Mouse (Mus musculus) lung, postnatal 0 days (tissue): ENCODE results near the gene Elp5. TPM values are rescaled to one million over a fixed set of nuclear protein-coding genes. Genes with fewer than 3 reads are reported as not detected.

Source experiments
- ATAC-seq: fragments of 200-750 bp; cut with Nextera tagmentation; 2 replicates; pipeline ENCODE4 v1.8.0; 2017; ENCODE audit warnings: moderate library complexity
- DNase-seq: peaks from one replicate; pipeline ENCODE4 v3.0.0-alpha.2; 2016; ENCODE audit warnings: low spot score
- H3K27ac ChIP-seq: fragments of 300-500 bp; sonication (generic); 2 replicates; pipeline ENCODE4 v1.5.1; 2014; ENCODE audit warnings: antibody characterized with exemption, mild to moderate bottlenecking, low read length, mixed read lengths
- H3K27me3 ChIP-seq: fragments of 300-500 bp; sonication (generic); replicated peaks from 2 replicates; pipeline ENCODE4 v1.6.1; 2014; ENCODE audit warnings: low read length, mixed read lengths; ENCODE audit not compliant: insufficient read depth
- H3K36me3 ChIP-seq: fragments of 300-500 bp; sonication (generic); 2 replicates; pipeline ENCODE4 v1.6.1; 2014; ENCODE audit warnings: low read length, mixed read lengths; ENCODE audit not compliant: insufficient read depth
- H3K4me1 ChIP-seq: fragments of 300-500 bp; sonication (generic); 2 replicates; pipeline ENCODE4 v1.6.1; 2014; ENCODE audit warnings: antibody characterized with exemption, low read depth, low read length, mixed read lengths; ENCODE audit not compliant: insufficient read depth
- H3K4me2 ChIP-seq: fragments of 300-500 bp; sonication (generic); replicated peaks from 2 replicates; pipeline ENCODE4 v1.6.1; 2014; ENCODE audit warnings: low read depth, mild to moderate bottlenecking, low read length, moderate library complexity, mixed read lengths
- H3K4me3 ChIP-seq: fragments of 300-500 bp; sonication (generic); 2 replicates; pipeline ENCODE4 v1.5.1; 2014; ENCODE audit warnings: low read depth, low read length
- H3K9ac ChIP-seq: fragments of 300-500 bp; sonication (generic); replicated peaks from 2 replicates; pipeline ENCODE4 v1.6.1; 2014; ENCODE audit warnings: low read depth, mild to moderate bottlenecking
- H3K9me3 ChIP-seq: fragments of 300-500 bp; sonication (generic); 2 replicates; pipeline ENCODE4 v1.6.1; 2016; ENCODE audit warnings: low read length, mixed read lengths
- CTCF ChIP-seq: IDR thresholded peaks from 2 replicates; pipeline ENCODE4 v1.5.1; 2016; ENCODE audit warnings: antibody characterized with exemption, mild to moderate bottlenecking
- EP300 ChIP-seq: IDR thresholded peaks from 2 replicates; pipeline ENCODE4 v1.6.1; 2016; ENCODE audit warnings: antibody characterized with exemption, mild to moderate bottlenecking, control low read depth
- WGBS: fragments of 180-500 bp; shearing (Covaris S2); extraction: QIAGEN DNeasy Blood & Tissue Kit; methylation state at CpG from one replicate; pipeline ENCODE4 v1.1.7; 2014; 5-methylcytosine and 5-hydroxymethylcytosine counted together
- microRNA counts: library from miRNA; unstranded; fragments of <30 nt; microRNA quantifications from one replicate; lab custom pipeline; 2015
- microRNA-seq: library from miRNA; unstranded; fragments of <30 nt; microRNA quantifications from one replicate; pipeline ENCODE4, GENCODE M21; 2016
- polyA plus RNA-seq: library from polyadenylated mRNA; unstranded; fragments of >200 nt; fragmentation: Nextera tagmentation; extraction: Ambion mirVana; gene quantifications from 2 replicates; pipeline ENCODE4 v1.2.1, GENCODE M21; 2015

The Elp5 gene
- polyA plus RNA-seq, 1 experiment from 2014 or later, result 72.1 TPM

GRCm38 (mm10) chr11:69920266-69921031 is 61.9 kb downstream of the Elp5 start:
- peak; percentile 16 for ATAC-seq
- under 1% methylated on average over 39 of the region's 65 CpGs for WGBS

GRCm38 (mm10) chr11:69919661-69920265 is 62.6 kb downstream of the Elp5 start:
- no peaks in the 10 kb centered on the region for H3K9me3 ChIP-seq
- peak overlapping the region; percentile 99 for H3K4me2 ChIP-seq
- peaks cover 12% of the 10 kb centered on the region; the same call in 1 of the 2 replicates for H3K4me1 ChIP-seq
- peak overlapping the region; percentile 89 for H3K9ac ChIP-seq
- TF ChIP-seq CTCF, result no peak
- TF ChIP-seq EP300, result no peak
- H3K36me3 ChIP-seq, result peaks cover 30% of the 10 kb centered on the region
- no peaks in the 10 kb centered on the region for H3K27me3 ChIP-seq
- H3K27ac ChIP-seq, result peak overlapping the region; percentile 96
- 2% methylated on average over 17 of the region's 17 CpGs for WGBS
- peak; percentile 94 for DNase-seq
- H3K4me3 ChIP-seq, result peak overlapping the region; percentile 92
- ATAC-seq, result peak; percentile 35

More at GRCm38 (mm10) chr11:69920266-69921031, 61.9 kb downstream of the Elp5 start:
- TF ChIP-seq CTCF (no peak), EP300 (no peak)
- H3K4me3 ChIP-seq, result peak overlapping the region; percentile 92
- H3K9ac ChIP-seq, result peak overlapping the region; percentile 89
- H3K4me1 ChIP-seq, result peaks cover 8% of the 10 kb centered on the region; the same call in 1 of the 2 replicates
- H3K27me3 ChIP-seq, result no peaks in the 10 kb centered on the region
- H3K4me2 ChIP-seq, result peak overlapping the region; percentile 99
- no peak for DNase-seq
- no peaks in the 10 kb centered on the region for H3K9me3 ChIP-seq
- H3K27ac ChIP-seq, result peak overlapping the region; percentile 96
- H3K36me3 ChIP-seq, result peaks cover 26% of the 10 kb centered on the region

GRCm38 (mm10) chr11:69919053-69919452 is 63.3 kb downstream of the Elp5 start:
- H3K9me3 ChIP-seq, result no peaks in the 10 kb centered on the region
- DNase-seq, result no peak
- peaks cover 16% of the 10 kb centered on the region; the same call in 1 of the 2 replicates for H3K4me1 ChIP-seq
- H3K4me3 ChIP-seq, result peak overlapping the region; percentile 92; the same call in 1 of the 2 replicates
- H3K27me3 ChIP-seq, result no peaks in the 10 kb centered on the region
- no peak for ATAC-seq
- H3K4me2 ChIP-seq, result peak overlapping the region; percentile 99
- H3K27ac ChIP-seq, result peak overlapping the region; percentile 96
- peak overlapping the region; percentile 89; the same call in 1 of the 2 replicates for H3K9ac ChIP-seq
- H3K36me3 ChIP-seq, result peaks cover 30% of the 10 kb centered on the region
- WGBS, result 66% methylated on average over 9 of the region's 9 CpGs
- TF ChIP-seq CTCF (no peak), EP300 (no peak)

MicroRNAs encoded within 50 kb of the gene (microRNA counts, 519-probe panel; counts per million panel counts)
- microRNA mmu-miR-324-3p (lab: Ali Mortazavi, UCI) (not detected), microRNA mmu-miR-324-5p (lab: Ali Mortazavi, UCI) (4,029 counts per million, percentile 36 among the panel's probes with 10 or more counts)

Small RNA genes within 50 kb of the gene (microRNA-seq; reads per million reads assigned to microRNA genes)
- not detected for gene Gm44349
- 1,853 reads per million, percentile 81 among the genes with 10 or more reads in this experiment for gene Mir324

Other genes starting within 250 kb of the Elp5 start
- gene Polr2a, start 223.9 kb downstream of the Elp5 start, polyA plus RNA-seq, result 14.0 and 15.3 TPM in 2 replicates
- 1.0 TPM in 2 replicates for gene Slc35g3, start 220.5 kb downstream of the Elp5 start, polyA plus RNA-seq
- 6.6 and 7.6 TPM in 2 replicates for gene Zbtb4, start 216.6 kb downstream of the Elp5 start, polyA plus RNA-seq
- 15.6 and 16.2 TPM in 2 replicates for gene Chrnb1, start 186.6 kb downstream of the Elp5 start, polyA plus RNA-seq
- 0.57 and 0.95 TPM in 2 replicates for gene Fgf11, start 180.7 kb downstream of the Elp5 start, polyA plus RNA-seq
- gene Tmem102, start 176.9 kb downstream of the Elp5 start, polyA plus RNA-seq, result 14.3 and 14.9 TPM in 2 replicates
- not detected in 2 replicates for gene Gm39566, start 167.2 kb downstream of the Elp5 start, polyA plus RNA-seq
- not detected in 2 replicates for gene Spem2, start 164.1 kb downstream of the Elp5 start, polyA plus RNA-seq
- not detected in 2 replicates for gene Spem1, start 160.3 kb downstream of the Elp5 start, polyA plus RNA-seq
- gene Nlgn2, start 144.7 kb downstream of the Elp5 start, polyA plus RNA-seq, result 2.9 and 3.9 TPM in 2 replicates
- gene Tmem256, start 144.0 kb downstream of the Elp5 start, polyA plus RNA-seq, result 365 and 395 TPM in 2 replicates
- gene Plscr3, start 136.1 kb downstream of the Elp5 start, polyA plus RNA-seq, result 107 and 114 TPM in 2 replicates
- 6.1 and 7.6 TPM in 2 replicates for gene Tnk1, start 123.8 kb downstream of the Elp5 start, polyA plus RNA-seq
- gene Tmem95, start 104.5 kb downstream of the Elp5 start, polyA plus RNA-seq, result not detected in 2 replicates
- gene Kctd11, start 101.1 kb downstream of the Elp5 start, polyA plus RNA-seq, result 10.1 and 11.4 TPM in 2 replicates
- 1.5 and 1.7 TPM in 2 replicates for gene Acap1, start 87.0 kb downstream of the Elp5 start, polyA plus RNA-seq
- gene 2810408A11Rik, start 81.5 kb downstream of the Elp5 start, polyA plus RNA-seq, result 6.4 and 7.0 TPM in 2 replicates
- gene Neurl4, start 81.4 kb downstream of the Elp5 start, polyA plus RNA-seq, result 3.8 and 3.9 TPM in 2 replicates
- gene Gps2, start 68.6 kb downstream of the Elp5 start, polyA plus RNA-seq, result 53.0 and 59.1 TPM in 2 replicates
- 758 and 815 TPM in 2 replicates for gene Eif5a, start 60.6 kb downstream of the Elp5 start, polyA plus RNA-seq
- gene Ybx2, start 46.7 kb downstream of the Elp5 start, polyA plus RNA-seq, result 1.00 and 1.1 TPM in 2 replicates
- gene Slc2a4, start 34.3 kb downstream of the Elp5 start, polyA plus RNA-seq, result 3.7 and 4.3 TPM in 2 replicates
- gene Cldn7, start 17.7 kb downstream of the Elp5 start, polyA plus RNA-seq, result 212 and 230 TPM in 2 replicates
- 23.7 and 24.7 TPM in 2 replicates for gene Ctdnep1, start 1.4 kb downstream of the Elp5 start, polyA plus RNA-seq
- gene Gabarap, start 8.6 kb upstream of the Elp5 start, polyA plus RNA-seq, result 624 and 645 TPM in 2 replicates
- 57.5 and 61.3 TPM in 2 replicates for gene Phf23, start 13.3 kb upstream of the Elp5 start, polyA plus RNA-seq
- 14.6 and 15.1 TPM in 2 replicates for gene Dvl2, start 18.1 kb upstream of the Elp5 start, polyA plus RNA-seq
- 92.0 and 95.2 TPM in 2 replicates for gene Acadvl, start 32.9 kb upstream of the Elp5 start, polyA plus RNA-seq
- 2.0 and 2.1 TPM in 2 replicates for gene Dlg4, start 34.4 kb upstream of the Elp5 start, polyA plus RNA-seq
- 0.81 TPM in 2 replicates for gene Asgr1, start 71.6 kb upstream of the Elp5 start, polyA plus RNA-seq
- not detected in 2 replicates for gene Asgr2, start 110.1 kb upstream of the Elp5 start, polyA plus RNA-seq
- gene Mgl2, start 147.8 kb upstream of the Elp5 start, polyA plus RNA-seq, result 0.90 and 1.2 TPM in 2 replicates
- 0.54 and 0.70 TPM in 2 replicates for gene Clec10a, start 173.7 kb upstream of the Elp5 start, polyA plus RNA-seq
- 7.9 TPM in 2 replicates for gene Slc16a11, start 230.2 kb upstream of the Elp5 start, polyA plus RNA-seq
- gene Slc16a13, start 238.5 kb upstream of the Elp5 start, polyA plus RNA-seq, result 4.5 and 6.0 TPM in 2 replicates
- gene Bcl6b, start 247.3 kb upstream of the Elp5 start, polyA plus RNA-seq, result 19.2 and 31.6 TPM in 2 replicates